Mouse (Mus musculus): Measurements from ENCODE around the gene Fam131b.

DNA sequence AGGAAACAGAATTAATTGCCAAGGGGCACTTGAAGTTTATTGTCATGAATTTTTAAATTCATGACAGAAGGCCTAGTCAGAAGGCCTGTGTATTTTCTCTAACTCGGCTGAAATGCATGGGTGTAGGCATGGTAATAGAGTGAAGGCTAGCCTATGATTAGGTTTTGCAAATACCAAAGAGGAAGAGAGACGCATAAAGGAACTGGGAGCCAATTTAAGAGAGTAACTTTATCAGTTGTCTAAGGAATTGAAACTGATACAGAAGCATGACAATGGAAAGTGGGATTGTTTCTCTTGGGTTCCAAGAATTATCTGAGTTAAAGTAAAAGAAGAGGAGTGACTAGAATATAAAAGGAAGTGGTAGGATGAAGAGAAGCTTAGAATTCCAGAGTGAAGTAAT lies 14.7 kb upstream of the Fam131b start:
- TF ChIP-seq CTCF (IDR thresholded peaks at IDR 0.05; ENCODE audit: borderline replicate concordance, extremely low read depth, insufficient read depth, insufficient read length): no peak
- no peak for TF ChIP-seq POLR2A (IDR thresholded peaks at IDR 0.05; ENCODE audit: borderline replicate concordance, extremely low read depth, insufficient read depth, insufficient read length, poor library complexity, severe bottlenecking)

Data from brain, embryonic 14.5 days (tissue).